Mouse (Mus musculus) central nervous system, embryonic 18 days (tissue): ENCODE measurements around the gene Ccng2. TPM values are rescaled to one million over a fixed set of nuclear protein-coding genes. Genes with fewer than 3 reads are reported as not detected.

Experiments
- polyA plus RNA-seq: library from polyadenylated mRNA; depleted of rRNA; stranded (reverse); fragments of >200 nt; gene quantifications from 2 replicates; pipeline ENCODE4 v1.2.3, GENCODE M21; 2012; rRNA removed

The Ccng2 gene
- 74.1 and 80.9 TPM in 2 replicates for polyA plus RNA-seq

GRCm38 (mm10) chr5:93266883-93267704 is at the start of gene Ccng2:
Ccng2 (plus strand) TSS chr5:93267257.

Other genes with a start within 250 kb of the Ccng2 start
- 0.09 and 0.19 TPM in 2 replicates for gene Sowahb, start 222.2 kb upstream of the Ccng2 start, polyA plus RNA-seq
- gene Sept11, start 173.8 kb upstream of the Ccng2 start, polyA plus RNA-seq: 98.6 and 105 TPM in 2 replicates
- gene Ccni, start 60.8 kb upstream of the Ccng2 start, polyA plus RNA-seq: 128 and 133 TPM in 2 replicates
- 0.14 and 0.20 TPM in 2 replicates for gene 2010109A12Rik, start 60.7 kb upstream of the Ccng2 start, polyA plus RNA-seq